Mouse (Mus musculus): Measurements from ENCODE around the gene Bola1. TPM values are rescaled to one million over a fixed set of nuclear protein-coding genes. Genes with fewer than 3 reads are reported as not detected.
"Not testable (repeated sequence)": the region's sequence is repeated elsewhere in the genome, so short reads cannot be mapped to it uniquely, and the experiment has no call there.

The Bola1 gene
- 59.5 and 60.7 TPM in 2 replicates for polyA plus RNA-seq (2015; fragmentation: Nextera tagmentation; extraction: Ambion mirVana)

DNA sequence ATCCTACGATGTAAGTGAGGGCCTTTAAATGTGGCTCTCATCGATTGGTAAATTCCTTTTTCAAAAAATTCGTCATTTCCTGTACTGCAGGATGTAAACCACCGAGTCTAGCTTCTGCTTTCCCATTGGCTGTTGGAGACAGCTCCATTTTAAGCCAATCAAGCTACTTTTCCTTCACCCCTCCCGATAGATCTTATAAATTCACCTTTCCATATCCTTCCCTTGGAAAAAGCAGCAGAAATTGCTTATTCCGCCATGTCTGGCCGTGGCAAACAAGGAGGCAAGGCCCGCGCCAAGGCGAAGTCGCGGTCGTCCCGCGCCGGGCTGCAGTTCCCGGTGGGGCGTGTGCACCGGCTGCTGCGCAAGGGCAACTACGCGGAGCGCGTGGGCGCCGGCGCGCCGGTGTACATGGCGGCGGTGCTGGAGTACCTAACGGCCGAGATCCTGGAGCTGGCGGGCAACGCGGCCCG lies at the start of gene Bola1, which contains the start of gene Hist2h2ab:
TSS of gene Bola1 (minus strand) at position 49 of the 470 bp plus-strand sequence.
TSS of gene Hist2h2ab (plus strand) at position 205 of the 470 bp plus-strand sequence.
- no peaks in the 10 kb centered on the region for H3K9me3 ChIP-seq
- peak within 1 kb of the TSS; percentile 56 for H3K4me3 ChIP-seq (replicated peaks)
- peak within 1 kb of the TSS; percentile 73 for H3K9ac ChIP-seq
- H3K36me3 ChIP-seq: no peaks in the 10 kb centered on the region
- H3K27ac ChIP-seq: peak within 1 kb of the TSS; percentile 98
- no peaks in the 10 kb centered on the region for H3K27me3 ChIP-seq (replicated peaks)
- H3K4me1 ChIP-seq (replicated peaks): peaks cover 13% of the 10 kb centered on the region; the same call in 1 of the 2 replicates
- peak; percentile 86 for ATAC-seq
- WGBS: under 1% methylated on average over 37 of the region's 37 CpGs
- peak within 1 kb of the TSS; percentile 83 for H3K4me2 ChIP-seq (replicated peaks)

DNA sequence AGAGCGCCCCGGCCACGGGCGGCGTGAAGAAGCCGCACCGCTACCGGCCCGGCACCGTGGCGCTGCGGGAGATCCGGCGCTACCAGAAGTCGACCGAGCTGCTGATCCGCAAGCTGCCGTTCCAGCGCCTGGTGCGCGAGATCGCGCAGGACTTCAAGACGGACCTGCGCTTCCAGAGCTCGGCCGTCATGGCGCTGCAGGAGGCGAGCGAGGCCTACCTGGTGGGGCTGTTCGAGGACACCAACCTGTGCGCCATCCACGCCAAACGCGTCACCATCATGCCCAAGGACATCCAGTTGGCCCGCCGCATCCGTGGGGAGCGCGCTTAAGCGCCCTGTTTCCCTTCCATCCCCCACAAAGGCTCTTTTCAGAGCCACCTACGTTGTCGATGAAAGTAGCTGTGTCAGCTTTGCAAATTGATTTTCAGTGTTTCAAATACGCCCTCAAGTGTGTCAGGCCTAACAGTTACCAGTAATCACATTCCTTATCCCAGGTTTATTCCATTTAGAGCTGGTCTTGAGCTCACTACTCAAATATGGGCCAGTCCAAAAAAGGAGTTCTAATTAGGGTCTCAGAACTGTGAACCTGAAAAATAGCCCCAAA lies 49.4 kb upstream of the Bola1 start:
- peak overlapping the region; percentile 49 for H3K9ac ChIP-seq
- H3K27ac ChIP-seq: peak overlapping the region; percentile 95
- H3K27me3 ChIP-seq (replicated peaks); H3K9me3 ChIP-seq; H3K36me3 ChIP-seq: not testable (repeated sequence)
- WGBS: 0% methylated on average over 12 of the region's 44 CpGs
- peak overlapping the region; percentile 67 for H3K4me2 ChIP-seq (replicated peaks)
- H3K4me1 ChIP-seq (replicated peaks): peaks cover 11% of the 10 kb centered on the region
- ATAC-seq: peak; percentile 60
- H3K4me3 ChIP-seq (replicated peaks): peak overlapping the region; percentile 40

DNA sequence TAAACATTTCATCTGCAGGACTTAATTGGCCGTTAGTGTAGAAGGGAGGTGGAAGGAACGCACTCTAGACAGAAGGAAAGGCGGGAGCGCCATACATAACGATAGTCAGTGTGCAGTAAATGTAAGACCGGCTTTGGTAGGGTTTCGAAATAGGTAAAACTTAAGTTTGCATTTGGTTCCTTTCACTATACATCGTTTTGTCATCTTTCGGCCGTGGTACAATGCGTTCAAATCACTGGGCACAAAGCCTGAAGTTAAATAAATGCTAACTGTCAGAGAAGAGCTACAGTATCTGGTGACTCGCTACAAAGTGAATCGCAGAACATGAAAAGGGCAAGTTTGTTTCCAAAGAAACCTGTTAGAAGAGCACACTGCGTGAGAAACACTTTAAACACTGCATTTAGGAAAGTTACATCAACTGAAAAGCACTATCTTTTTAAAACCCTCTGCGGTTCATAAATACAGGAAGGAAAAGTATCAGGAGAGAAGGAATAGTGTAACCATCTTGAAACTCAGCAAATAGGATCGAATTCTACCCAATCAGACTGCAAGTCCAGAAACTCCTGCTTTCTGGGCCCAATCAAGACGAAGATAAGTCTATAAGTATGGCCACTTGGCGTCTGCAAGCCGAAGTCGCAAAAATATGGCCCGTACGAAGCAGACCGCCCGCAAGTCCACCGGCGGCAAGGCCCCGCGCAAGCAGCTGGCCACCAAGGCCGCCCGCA lies 48.7 kb upstream of the Bola1 start, which contains the start of gene Hist2h3b:
TSS of gene Hist2h3b (plus strand) at position 604 of the 725 bp plus-strand sequence.
- H3K4me1 ChIP-seq (replicated peaks): peaks cover 11% of the 10 kb centered on the region
- peak; percentile 73 for ATAC-seq
- H3K27me3 ChIP-seq (replicated peaks): no peaks in the 10 kb centered on the region
- H3K9ac ChIP-seq: peak within 1 kb of the TSS; percentile 49
- peak within 1 kb of the TSS; percentile 40 for H3K4me3 ChIP-seq (replicated peaks)
- 15% methylated on average over 29 of the region's 30 CpGs for WGBS
- peak within 1 kb of the TSS; percentile 95 for H3K27ac ChIP-seq
- no peaks in the 10 kb centered on the region for H3K36me3 ChIP-seq
- no peaks in the 10 kb centered on the region for H3K9me3 ChIP-seq
- peak within 1 kb of the TSS; percentile 79 for H3K4me2 ChIP-seq (replicated peaks)

DNA sequence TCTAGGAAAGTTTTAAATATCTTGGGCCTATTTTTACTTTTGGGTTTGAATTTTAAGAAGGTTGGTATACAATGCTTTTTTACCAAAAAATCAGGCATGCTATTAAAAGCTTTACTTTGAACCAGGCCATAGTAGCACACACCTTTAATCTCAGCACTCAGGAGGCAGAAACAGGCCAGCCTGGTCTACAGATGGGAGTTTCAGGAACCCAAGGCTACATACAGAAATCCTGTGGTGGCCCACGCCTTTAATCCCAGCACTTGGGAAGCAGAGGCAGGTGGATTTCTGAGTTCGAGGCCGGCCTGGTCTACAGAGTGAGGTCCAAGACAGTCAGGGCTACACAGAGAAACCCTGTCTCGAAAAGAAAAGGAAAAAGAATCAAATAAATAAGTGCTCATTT lies 48.0 kb upstream of the Bola1 start:
- peak overlapping the region; percentile 51; the same call in 1 of the 2 replicates for H3K4me2 ChIP-seq (replicated peaks)
- WGBS: 77% methylated on average over 4 of the region's 4 CpGs
- peaks cover 11% of the 10 kb centered on the region for H3K4me1 ChIP-seq (replicated peaks)
- H3K36me3 ChIP-seq: no peaks in the 10 kb centered on the region
- H3K27me3 ChIP-seq (replicated peaks): no peaks in the 10 kb centered on the region
- H3K27ac ChIP-seq: peak overlapping the region; percentile 83; the same call in 1 of the 2 replicates
- ATAC-seq: no peak
- H3K4me3 ChIP-seq (replicated peaks): no peak overlapping the region
- H3K9me3 ChIP-seq: no peaks in the 10 kb centered on the region
- no peak overlapping the region; the same call in 1 of the 2 replicates for H3K9ac ChIP-seq

DNA sequence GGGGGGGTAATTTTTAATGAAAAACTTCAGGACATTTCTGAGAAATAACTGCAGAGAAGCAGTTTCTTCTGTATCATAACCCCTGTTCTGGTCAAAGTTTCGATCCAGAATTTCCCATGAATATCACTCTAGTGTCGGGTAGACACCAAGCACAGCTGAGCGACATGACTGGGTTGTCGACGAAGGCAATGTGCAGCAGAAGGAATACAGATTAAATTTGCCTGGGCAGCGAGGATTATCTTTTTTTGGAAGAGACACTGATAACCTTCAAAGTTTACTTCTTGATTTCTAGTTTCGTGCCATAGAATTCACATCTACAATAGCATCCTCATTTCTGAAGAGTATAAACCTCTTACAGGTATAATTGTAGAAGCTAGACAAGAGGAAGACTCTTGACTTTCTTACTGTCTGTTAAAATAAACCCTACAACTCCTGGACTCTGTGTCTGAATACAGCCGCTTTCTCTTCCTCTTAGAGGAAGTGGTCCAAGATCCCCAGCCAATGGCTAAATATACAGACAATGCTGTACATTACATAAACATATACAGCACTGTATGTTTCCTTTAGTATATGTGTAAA lies 46.7 kb upstream of the Bola1 start:
- Histone ChIP-seq H3K4me2 (replicated peaks) (no peak overlapping the region), H3K27me3 (replicated peaks) (no peaks in the 10 kb centered on the region), H3K4me3 (replicated peaks) (no peak overlapping the region), H3K9ac (no peak overlapping the region), H3K4me1 (replicated peaks) (peaks cover 17% of the 10 kb centered on the region), H3K9me3 (no peaks in the 10 kb centered on the region), H3K27ac (no peak overlapping the region), H3K36me3 (no peaks in the 10 kb centered on the region)
- WGBS: 88% methylated on average over 8 of the region's 8 CpGs
- no peak for ATAC-seq

DNA sequence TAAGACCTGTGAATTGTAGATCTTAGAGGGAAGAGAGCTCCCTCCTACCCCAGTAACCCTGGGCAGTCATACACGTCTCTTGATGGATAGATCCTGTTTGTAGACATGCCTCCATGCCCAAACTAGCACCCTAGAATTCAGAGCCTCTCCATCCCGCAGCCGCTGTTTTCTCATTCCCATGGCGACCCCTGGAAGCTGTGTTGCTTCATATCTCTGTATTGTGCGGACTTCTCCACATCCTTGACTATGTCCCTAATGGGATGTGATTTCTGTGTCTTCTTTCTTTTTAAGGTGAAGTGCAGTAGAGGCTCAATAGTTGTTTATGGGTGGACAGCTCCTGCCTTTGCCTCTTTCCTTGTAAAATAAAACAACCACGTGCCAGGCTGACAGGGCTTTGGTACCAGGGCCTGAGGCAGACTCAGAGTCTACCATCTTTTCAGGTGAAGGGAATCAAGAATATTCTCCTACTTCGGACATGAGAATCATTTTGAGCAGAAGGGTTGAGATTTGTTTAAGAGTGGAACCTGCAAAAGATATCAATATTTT lies 45.0 kb upstream of the Bola1 start:
- no peak for ATAC-seq
- H3K36me3 ChIP-seq: no peaks in the 10 kb centered on the region
- H3K9me3 ChIP-seq: no peaks in the 10 kb centered on the region
- H3K4me2 ChIP-seq (replicated peaks): peak overlapping the region; percentile 72
- no peaks in the 10 kb centered on the region for H3K27me3 ChIP-seq (replicated peaks)
- 0 out of 2 replicates have a peak overlapping the region, but pooled peaks have one; percentile 53 for H3K4me3 ChIP-seq (replicated peaks)
- 73% methylated on average over 7 of the region's 7 CpGs for WGBS
- peaks cover 17% of the 10 kb centered on the region for H3K4me1 ChIP-seq (replicated peaks)
- H3K27ac ChIP-seq: peak overlapping the region; percentile 94
- peak overlapping the region; percentile 59 for H3K9ac ChIP-seq

DNA sequence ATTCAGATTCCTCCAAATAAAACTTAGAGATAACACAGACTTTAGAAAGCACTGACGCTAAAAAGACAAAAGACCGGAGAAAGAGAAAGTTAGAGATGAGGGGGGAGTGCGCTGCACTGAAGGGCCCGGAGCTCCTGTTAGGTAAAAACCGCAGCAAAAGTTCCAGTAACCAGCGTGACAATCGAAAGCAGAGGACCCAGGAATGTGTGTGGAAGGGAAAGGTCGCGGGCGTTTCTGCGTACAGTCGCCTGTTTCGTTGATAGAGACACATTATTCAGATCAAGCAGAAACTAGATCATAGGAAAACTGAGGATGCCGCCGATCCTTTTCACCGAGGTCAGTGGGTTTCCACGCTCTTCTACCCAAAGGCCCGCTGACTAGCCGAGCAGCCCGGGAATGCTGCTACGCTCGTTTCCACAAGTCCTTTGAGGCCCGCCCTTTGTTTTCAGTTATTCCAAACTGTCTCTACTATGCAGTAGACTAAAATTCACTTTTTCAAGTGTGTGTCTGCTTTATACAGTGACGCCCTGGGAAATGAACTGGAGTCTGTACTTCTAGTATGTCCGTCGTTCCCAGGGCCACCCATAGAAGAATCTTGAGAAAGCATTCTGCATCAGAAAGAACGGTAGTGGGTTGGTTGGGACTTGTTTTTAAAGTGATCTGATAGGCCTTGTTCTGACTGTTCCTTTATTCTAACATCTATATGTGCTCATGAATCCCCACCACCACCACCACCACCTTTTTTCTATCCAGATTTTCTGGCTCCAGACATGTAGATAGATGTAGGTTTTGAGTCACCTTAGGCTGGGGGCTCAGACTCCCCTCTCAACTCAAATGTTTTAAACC lies 44.3 kb upstream of the Bola1 start:
- H3K27ac ChIP-seq: peak overlapping the region; percentile 94
- H3K9ac ChIP-seq: peak overlapping the region; percentile 59
- no peaks in the 10 kb centered on the region for H3K36me3 ChIP-seq
- H3K9me3 ChIP-seq: no peaks in the 10 kb centered on the region
- 5% methylated on average over 27 of the region's 27 CpGs for WGBS
- H3K27me3 ChIP-seq (replicated peaks): no peaks in the 10 kb centered on the region
- peak overlapping the region; percentile 72 for H3K4me2 ChIP-seq (replicated peaks)
- H3K4me1 ChIP-seq (replicated peaks): peaks cover 17% of the 10 kb centered on the region
- peak; percentile 45 for ATAC-seq
- peak overlapping the region; percentile 53 for H3K4me3 ChIP-seq (replicated peaks)

DNA sequence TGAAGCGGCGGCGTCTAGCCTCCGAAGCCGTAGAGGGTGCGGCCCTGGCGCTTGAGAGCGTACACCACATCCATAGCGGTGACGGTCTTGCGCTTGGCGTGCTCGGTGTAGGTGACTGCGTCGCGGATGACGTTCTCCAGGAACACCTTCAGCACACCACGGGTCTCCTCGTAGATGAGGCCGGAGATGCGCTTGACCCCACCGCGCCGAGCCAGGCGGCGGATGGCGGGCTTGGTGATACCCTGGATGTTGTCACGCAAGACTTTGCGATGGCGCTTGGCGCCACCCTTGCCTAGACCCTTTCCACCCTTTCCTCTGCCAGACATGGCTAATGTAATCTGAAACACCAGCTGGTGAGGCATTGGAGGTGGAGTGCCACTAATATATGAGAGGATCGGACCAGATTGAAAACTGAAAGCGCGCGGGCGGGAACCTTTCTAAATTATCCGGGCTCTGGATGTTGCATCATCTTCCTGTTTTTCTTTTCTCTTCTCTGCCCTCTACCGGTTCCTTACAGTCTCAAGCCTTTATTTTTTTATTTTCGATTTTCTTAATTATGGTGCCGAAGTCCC lies 43.6 kb upstream of the Bola1 start, which contains the start of gene Hist2h4:
TSS of gene Hist2h4 (minus strand) at position 333 of the 572 bp plus-strand sequence.
- peaks cover 17% of the 10 kb centered on the region for H3K4me1 ChIP-seq (replicated peaks)
- peak within 1 kb of the TSS; percentile 53 for H3K4me3 ChIP-seq (replicated peaks)
- under 1% methylated on average over 40 of the region's 40 CpGs for WGBS
- no peaks in the 10 kb centered on the region for H3K9me3 ChIP-seq
- peak within 1 kb of the TSS; percentile 99 for H3K27ac ChIP-seq
- peak within 1 kb of the TSS; percentile 72 for H3K4me2 ChIP-seq (replicated peaks)
- ATAC-seq: peak; percentile 91
- no peaks in the 10 kb centered on the region for H3K27me3 ChIP-seq (replicated peaks)
- peak within 1 kb of the TSS; percentile 68 for H3K9ac ChIP-seq
- H3K36me3 ChIP-seq: no peaks in the 10 kb centered on the region

DNA sequence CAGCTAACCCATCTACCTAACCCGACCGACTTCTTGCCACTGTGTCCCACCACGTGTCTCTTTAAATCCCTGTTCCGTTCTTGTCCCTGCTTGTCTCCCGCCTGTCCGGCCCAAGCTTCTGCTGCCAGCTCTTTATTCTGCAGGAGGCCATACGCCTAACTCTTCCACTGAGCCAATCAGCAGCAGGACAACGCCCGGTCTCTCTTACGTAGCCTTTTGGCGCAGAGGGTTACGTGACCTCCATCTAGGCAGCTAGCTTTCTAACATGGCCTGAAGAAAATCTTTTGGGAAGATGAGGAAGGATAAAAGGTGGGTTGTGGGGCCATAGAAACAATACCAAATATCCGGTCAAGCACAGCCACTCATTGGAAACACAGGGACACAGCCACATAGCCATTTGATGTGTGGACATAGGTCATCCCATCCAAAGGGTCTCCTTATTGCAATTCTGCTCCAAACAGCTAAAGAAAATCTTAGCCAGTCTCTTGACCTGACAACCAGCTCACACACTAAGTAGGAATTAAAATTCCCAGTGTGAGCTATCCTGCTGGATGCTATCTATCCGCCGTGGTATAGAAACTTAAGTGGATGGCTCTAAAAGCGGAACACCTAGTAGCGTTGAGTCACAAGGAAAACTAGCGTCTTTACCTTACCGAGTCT lies 42.8 kb upstream of the Bola1 start:
- Histone ChIP-seq H3K27ac (peak overlapping the region; percentile 99), H3K9me3 (no peaks in the 10 kb centered on the region), H3K4me1 (replicated peaks) (peaks cover 13% of the 10 kb centered on the region), H3K36me3 (no peaks in the 10 kb centered on the region), H3K4me2 (replicated peaks) (peak overlapping the region; percentile 72), H3K27me3 (replicated peaks) (no peaks in the 10 kb centered on the region), H3K4me3 (replicated peaks) (peak overlapping the region; percentile 53), H3K9ac (peak overlapping the region; percentile 68)
- WGBS: under 1% methylated on average over 19 of the region's 19 CpGs
- peak; percentile 85 for ATAC-seq

DNA sequence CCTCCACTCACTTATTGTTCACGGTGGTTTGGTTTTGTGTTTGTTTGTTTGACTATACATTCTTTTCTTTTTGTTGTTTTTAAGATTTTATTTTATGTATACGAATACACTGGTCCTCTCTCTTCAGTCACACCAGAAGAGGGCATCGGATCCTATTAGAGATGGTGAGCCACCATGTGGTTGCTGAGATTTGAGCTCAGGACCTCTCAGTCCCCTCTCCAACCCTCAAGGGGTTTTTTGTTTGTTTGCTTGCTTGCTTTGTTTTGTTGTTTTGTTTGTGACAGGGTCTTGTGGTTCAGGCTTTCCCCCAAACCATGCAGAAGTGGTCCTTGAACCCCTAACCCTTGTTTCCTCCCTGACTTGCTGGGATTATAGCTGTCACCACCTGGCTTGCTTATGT lies 42.1 kb upstream of the Bola1 start:
- Histone ChIP-seq H3K4me1 (replicated peaks) (peaks cover 14% of the 10 kb centered on the region), H3K4me3 (replicated peaks) (peak overlapping the region; percentile 53), H3K27ac (peak overlapping the region; percentile 99), H3K9me3 (no peaks in the 10 kb centered on the region), H3K4me2 (replicated peaks) (peak overlapping the region; percentile 72), H3K27me3 (replicated peaks) (no peaks in the 10 kb centered on the region), H3K36me3 (no peaks in the 10 kb centered on the region), H3K9ac (no peak overlapping the region; the same call in 1 of the 2 replicates)
- ATAC-seq: no peak
- WGBS: 58% methylated on average over 3 of the region's 3 CpGs
